Mouse (Mus musculus): ENCODE results near the gene Bag6.

The Bag6 gene

GRCm38 (mm10) chr17:35166352-35167035, 31.5 kb downstream of the Bag6 start:
- peak; percentile 77 for DNase-seq (ENCODE audit: low read depth, low spot score)

DNA sequence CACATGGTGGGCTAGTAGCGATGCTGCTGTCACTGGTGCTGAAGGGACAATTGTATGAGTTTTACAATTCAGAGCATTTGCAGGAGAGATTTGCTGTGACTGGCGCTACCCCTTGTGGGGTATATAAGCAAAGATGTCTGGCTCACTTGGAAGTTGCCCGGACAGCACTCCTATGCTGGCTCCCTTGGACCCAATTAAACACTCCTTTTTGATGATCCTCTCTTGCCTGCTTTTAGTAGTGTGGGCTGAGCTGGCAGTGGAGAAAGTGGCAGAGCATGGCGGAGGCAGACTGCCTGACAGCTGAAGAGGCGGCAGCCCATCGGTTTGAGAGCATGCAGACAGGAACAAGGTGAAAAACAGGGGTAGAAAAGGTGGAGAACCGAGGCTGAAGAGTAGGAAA, 32.8 kb downstream of the Bag6 start:
- DNase-seq (ENCODE audit: low read depth, low spot score), result no peak

GRCm38 (mm10) chr17:35168541-35169207, 33.7 kb downstream of the Bag6 start:
- DNase-seq (ENCODE audit: low read depth, low spot score), result peak; percentile 80

- DNase-seq (ENCODE audit: low read depth, low spot score), result no peak
These were observed 37.7 kb downstream of the Bag6 start for GRCm38 (mm10) chr17:35172445-35173234.

DNA sequence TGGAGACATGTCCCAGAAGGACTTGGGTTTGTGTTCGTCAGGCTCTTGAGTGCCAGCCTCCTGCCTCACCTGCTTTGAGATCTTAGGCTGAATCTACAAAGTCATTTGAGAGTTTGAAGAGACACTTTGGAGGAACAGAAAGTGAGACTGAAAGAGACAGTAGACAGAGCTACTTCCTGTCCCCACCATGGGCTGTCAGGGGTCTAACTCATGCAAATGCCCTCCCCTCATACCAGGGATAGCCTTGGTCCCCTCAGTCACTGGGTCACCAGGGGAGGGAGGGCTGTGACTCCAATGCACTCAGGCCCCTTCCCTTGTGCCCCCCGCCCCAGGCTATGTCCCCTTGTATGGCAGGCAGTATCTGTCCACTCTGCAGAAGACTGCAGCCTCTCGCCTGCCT, 38.4 kb downstream of the Bag6 start:
- no peak for DNase-seq (ENCODE audit: low read depth, low spot score)

- no peak for DNase-seq (ENCODE audit: low read depth, low spot score)
These were observed 39.4 kb downstream of the Bag6 start for GRCm38 (mm10) chr17:35174201-35174977.

GRCm38 (mm10) chr17:35175382-35175781, 40.4 kb downstream of the Bag6 start:
- no peak for DNase-seq (ENCODE audit: low read depth, low spot score)

- no peak for DNase-seq (ENCODE audit: low read depth, low spot score)
These were observed 41.0 kb downstream of the Bag6 start, which contains the start of gene Aif1 for GRCm38 (mm10) chr17:35175968-35176367. TSS of gene Aif1 (minus strand) at chr17:35176068.

DNA sequence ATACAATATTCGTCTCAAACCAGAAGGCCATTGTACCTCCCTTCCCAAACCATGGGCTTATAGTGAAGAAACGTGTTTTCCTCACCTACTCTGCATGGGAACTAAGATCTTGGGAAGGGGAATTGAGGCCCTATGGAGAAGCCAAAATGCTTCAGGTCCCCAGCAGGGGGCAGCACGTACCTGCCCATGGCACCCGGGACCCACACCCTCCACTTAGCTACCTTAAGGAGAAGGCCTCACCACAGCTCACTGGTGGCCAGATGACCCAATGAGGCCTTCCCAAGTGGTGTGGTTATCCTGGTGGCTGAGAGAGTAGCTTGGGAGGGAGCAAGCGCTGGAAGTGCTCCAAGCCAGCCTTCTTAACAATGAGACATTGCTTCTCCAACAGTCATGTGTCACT, 43.5 kb downstream of the Bag6 start:
- DNase-seq (ENCODE audit: low read depth, low spot score), result peak; percentile 78

- no peak for DNase-seq (ENCODE audit: low read depth, low spot score)
These were observed 45.1 kb downstream of the Bag6 start for GRCm38 (mm10) chr17:35180093-35180492.

GRCm38 (mm10) chr17:35185639-35186611, 50.9 kb downstream of the Bag6 start:
- DNase-seq (ENCODE audit: low read depth, low spot score), result peak; percentile 47

DNA sequence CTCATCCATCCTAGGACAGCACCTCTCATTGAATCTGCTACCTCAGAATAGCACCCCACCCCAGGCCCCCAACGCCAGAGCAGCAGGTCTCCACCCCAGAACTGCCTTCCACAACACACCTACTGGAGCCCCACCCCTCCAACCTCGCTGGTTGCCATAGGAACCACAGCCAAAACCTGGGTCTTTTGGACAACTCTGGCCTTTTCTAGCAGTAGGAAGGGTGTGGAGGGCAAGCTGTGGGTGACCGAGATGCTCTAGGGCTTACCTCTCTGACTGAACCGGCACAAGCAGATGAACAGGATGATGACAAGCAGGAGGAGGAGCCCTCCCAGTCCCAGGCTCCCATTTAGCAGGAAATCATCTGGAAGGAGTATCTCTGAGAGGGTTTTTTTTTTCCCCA, 51.7 kb downstream of the Bag6 start:
- peak; percentile 50 for DNase-seq (ENCODE audit: low read depth, low spot score)

DNA sequence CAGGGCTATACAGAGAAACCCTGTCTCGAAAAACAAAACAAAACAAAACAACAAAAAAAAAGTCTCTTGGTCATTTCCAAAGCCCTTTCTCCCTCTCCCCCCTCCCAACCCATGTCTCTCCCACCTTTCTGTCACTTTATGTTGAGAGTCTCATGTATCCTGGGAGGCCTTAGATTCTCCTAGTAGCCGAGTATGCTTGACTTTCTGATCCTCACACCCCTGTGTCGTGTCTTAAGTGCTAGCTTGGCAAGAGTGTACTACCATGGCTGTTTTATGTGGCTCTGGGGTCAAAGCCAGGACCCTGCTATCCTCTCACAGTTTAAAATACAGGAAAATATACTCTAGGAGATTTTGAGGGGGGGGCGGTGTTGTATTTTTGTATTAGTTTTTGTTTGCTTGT, 52.4 kb downstream of the Bag6 start:
- no peak for DNase-seq (ENCODE audit: low read depth, low spot score)

GRCm38 (mm10) chr17:35187959-35188610, 53.1 kb downstream of the Bag6 start, which contains the start of gene Lst1:
TSS of gene Lst1 (minus strand) at chr17:35188439.
- no peak for DNase-seq (ENCODE audit: low read depth, low spot score)

DNA sequence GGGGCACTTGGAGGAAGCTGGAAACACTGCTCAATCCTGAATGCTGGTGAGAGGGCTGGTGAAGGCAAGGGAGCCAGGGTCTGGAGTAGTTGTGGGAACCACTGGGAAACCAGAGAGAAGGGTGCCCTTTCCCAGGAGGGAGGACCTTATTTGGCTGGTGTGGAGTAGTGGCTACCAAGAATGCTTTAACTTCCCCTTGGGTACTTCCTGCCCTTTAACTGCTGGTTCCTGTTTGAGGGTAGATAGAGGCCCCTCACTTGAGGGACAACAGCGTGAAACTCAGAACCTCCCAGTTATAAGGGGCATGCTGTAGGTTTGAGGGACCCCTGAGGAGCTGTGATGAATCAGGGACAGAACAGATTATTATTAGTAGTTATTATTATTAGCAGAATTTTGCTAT, 54.2 kb downstream of the Bag6 start:
- DNase-seq (ENCODE audit: low read depth, low spot score), result no peak

DNA sequence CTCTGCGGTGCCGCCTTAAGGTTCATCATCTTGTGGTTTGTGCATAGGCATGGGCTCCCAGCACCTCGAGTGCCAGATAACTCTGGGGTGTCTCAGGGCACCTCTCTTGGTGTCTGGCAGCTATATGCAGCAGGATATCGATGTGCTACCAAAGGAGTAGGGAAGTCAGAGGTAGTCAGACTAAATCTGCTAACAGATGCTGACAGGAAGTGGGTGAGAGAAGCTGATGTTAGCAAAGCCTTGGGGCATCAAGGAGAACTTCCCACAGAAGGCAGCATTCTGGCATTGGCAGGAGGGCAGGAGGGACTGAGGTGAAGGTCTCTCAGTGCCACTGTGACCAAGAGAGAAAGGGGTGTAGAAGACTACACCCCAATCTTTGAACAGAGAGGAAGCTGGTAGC, 55.1 kb downstream of the Bag6 start:
- DNase-seq (ENCODE audit: low read depth, low spot score), result no peak

- no peak for DNase-seq (ENCODE audit: low read depth, low spot score)
These were observed 56.7 kb downstream of the Bag6 start for GRCm38 (mm10) chr17:35191723-35192122.

DNA sequence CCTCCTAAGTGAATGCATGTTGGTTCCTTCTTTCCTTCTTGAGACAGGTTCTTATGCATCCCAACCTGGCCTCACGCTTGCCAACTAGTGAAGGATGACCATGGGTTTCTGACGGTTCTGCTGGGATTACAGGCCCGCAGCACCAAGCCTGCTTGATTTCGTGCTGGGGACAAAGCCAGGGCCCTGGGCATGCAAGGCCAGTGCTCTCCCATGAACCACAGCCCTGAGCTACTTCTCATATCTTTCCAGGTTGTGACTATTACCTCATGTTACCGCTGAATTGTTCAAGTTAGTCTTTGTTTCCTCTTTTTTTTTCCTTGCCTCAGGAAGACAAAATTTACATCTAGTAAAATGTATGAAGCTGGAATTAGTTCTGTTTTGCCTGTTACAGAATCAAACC, 57.9 kb downstream of the Bag6 start:
- no peak for DNase-seq (ENCODE audit: low read depth, low spot score)

DNA sequence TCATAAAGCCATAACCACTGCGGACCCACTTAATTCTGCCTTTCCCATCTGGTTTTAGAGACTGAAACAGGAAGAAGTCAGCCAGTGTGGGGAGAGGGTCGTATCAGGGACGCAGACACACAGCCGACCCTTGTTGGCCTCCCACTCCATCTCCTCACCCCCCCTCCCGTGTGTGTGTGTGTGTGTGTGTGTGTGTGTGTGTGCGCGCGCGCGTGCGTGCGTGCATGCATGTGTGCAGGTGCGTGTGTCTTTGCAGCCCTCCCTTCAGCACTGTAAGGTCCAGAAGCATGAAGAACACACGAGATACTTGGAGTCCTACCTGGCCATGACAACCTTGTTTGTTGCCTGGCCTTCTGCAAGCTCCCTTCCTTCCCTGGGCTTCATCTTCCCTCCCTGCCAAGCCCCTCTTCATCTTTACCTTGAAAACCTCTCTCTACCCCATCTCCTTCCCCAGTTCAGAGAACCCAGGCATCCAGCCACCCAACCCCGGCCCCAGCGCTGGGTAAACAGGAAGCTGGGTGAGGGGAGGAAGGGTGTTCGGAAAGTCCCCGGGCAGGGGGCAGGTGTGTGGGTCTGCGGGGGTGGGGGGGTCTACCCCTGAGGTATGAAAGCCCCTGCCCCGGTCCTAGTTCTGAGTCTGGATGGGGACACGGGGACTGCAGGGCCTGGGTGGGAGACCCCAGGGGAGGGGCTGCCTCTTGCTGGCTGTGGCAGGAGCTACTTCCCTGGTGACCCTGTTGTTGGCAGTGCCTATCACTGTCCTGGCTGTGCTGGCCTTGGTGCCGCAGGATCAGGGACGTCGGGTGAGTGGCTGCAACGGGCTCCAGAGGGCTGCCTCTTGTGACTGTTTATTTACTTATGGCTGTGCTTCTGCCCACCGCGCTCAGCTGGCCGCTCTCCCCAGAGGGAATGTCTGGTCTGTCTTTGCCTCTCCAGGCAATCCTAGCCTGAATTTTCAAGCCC, 59.2 kb downstream of the Bag6 start, which contains the start of gene Ltb:
Ltb (plus strand) TSS at position 559 of the 963 bp plus-strand sequence.
- no peak for DNase-seq (ENCODE audit: low read depth, low spot score)

All from mesoderm, embryonic 11.5 days (tissue).